Mouse (Mus musculus) adrenal gland (tissue): ENCODE data around the gene Egln2.

Experiments
- intact Hi-C: fragments of 180-260 bp; cut with DNase I; formaldehyde crosslinking; loops from one replicate; pipeline ENCODE4 v1.15.1; 2025
- long read RNA-seq, 2 experiments: library from polyadenylated mRNA; unstranded; transcript quantifications; one replicate each; pipeline ENCODE4 v2.0.0; 2020; ENCODE audit warnings: borderline replicate concordance in 1 of 2; ENCODE audit not compliant: insufficient replicate concordance in 1 of 2

Gene Egln2
- long read RNA-seq, experiment 1, transcript Egln2-201 (6 exons, 2,107 nt), result major isoform, 83 of 114 reads
- long read RNA-seq, experiment 1, transcript Egln2-202 (6 exons, 1,756 nt), result minor isoform, 9 of 114 reads
- long read RNA-seq, experiment 1, partial matches to known transcripts, result 16 of 114 reads
- long read RNA-seq, experiment 1, other reads (novel, unspliced or antisense), result 6 of 114 reads
- long read RNA-seq, experiment 2, transcript Egln2-201 (6 exons, 2,107 nt), result major isoform, 77 of 100 reads
- long read RNA-seq, experiment 2, transcript Egln2-202 (6 exons, 1,756 nt), result minor isoform, 8 of 100 reads
- long read RNA-seq, experiment 2, partial matches to known transcripts, result 11 of 100 reads
- long read RNA-seq, experiment 2, other reads (novel, unspliced or antisense), result 4 of 100 reads

DNA sequence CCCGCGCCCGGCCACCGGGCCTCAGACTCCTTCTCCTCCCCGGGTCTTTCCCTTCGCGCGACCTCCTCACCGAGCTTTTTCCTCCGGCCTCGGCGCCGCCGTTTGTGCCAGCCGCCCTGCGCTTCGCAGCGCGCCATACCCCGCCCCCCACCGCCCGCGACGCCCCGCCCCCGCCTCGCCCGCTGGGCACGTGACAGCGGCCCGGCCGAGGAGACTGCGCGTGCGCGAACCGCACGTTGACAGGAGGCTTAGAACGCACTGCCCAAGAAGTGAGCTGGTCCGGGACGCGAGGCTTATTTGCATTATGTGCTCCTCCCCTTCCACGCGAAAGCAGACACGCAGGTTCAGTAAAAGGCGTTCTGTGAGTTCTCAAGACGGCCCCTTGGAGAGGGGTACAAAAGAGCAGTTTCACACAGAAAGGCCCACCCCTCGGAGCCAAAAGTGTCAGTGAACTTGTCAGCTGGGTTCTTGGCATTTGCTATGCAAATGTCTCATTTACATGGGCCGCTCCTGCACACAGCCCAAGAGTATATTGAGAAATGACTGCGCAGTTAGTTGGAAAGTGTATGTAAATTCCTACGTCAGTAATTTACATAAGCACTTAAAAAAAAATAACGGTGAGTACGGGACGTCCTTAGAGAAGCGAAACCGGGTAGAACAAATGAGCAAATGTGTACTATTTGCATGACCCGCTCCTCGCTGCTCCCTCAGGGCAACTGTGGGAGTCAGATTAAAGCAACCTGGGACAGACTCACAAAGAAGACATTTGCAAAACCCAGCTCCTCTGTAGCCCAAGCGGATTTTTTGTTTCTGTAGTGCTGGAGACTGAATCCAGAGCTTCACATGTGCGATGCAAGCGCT, at the start of gene Egln2:
TSS of gene Egln2 (minus strand) at position 189 of the 861 bp plus-strand sequence.
- intact Hi-C loops, result loop anchor here (5.0 kb wide), 1 partner anchor 60 kb away; the partner anchor contains the start of gene Itpkc

DNA sequence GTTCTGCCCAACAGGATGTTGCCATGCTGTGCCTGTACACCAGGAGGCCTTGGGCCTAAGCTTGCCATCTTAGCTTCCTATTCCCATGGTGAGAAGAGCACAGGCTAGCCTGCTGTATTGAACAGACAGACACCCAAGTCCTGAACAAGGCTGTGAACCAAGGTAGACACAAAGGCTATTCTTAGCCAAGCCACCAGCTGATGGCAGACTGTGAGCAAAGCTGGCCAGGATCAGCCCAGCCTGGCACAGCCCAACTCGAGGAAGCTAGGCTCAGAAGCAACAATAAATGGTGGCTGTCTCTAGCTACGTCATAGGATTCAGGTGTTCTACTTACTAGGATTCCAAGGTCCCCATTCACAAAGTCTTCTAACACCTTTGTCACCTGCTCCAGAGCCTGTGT, 46.0 kb upstream of the Egln2 start:
- intact Hi-C loops, result no loop called here

DNA sequence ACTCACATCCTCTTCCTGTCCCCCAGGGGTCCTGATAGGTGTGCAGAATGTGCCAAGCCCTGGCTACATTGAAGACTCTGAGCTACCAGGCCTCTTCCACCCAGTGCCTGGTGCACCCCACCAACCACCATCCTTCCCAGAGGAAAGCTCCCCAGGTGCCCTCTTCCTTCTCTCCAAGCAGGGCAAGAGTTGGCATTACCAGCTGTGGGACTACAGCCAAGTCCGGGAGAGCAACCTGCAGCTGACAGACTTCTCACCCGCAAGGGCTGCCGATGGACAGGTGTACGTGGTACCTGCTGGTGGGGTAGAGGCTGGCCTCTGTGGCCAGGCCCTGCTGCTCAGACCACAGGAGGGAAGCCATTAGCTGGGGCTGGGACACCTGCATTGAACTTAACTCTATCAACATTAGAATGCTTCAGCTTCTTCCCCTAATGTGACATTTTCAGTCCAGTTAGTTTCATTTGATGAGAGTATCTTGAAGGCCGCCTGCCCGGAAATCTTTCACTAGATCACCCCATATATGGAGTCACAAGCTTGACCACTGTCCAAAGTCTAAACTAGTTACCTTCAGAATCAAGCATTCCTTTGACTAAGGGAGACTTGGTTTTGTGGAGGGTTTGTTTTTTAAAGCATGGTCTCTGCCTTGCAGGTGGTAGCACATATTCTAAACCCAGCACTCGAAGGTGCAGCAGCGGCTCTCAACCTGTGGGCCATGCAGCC, 37.3 kb upstream of the Egln2 start:
- intact Hi-C loops, result no loop called here

DNA sequence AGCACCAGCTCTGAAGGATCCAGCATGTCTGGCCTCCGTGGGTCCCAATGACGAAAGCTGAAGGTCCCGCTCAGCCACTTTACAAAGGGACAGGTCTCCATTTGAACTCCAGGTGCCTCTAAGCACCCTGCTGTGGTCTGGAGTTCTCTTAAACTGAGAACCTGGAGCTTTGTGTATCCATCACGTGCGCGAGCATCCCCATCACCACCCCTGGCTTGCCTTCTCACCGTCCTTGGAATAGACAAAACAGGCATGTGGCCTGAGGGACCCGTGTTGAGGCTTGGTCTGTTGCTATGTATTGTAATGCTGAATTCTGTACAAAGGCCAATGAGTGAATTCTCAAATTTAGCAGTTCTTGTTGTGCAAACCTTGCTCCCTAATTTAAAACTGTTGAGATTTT, 32.2 kb upstream of the Egln2 start:
- intact Hi-C loops, result no loop called here

DNA sequence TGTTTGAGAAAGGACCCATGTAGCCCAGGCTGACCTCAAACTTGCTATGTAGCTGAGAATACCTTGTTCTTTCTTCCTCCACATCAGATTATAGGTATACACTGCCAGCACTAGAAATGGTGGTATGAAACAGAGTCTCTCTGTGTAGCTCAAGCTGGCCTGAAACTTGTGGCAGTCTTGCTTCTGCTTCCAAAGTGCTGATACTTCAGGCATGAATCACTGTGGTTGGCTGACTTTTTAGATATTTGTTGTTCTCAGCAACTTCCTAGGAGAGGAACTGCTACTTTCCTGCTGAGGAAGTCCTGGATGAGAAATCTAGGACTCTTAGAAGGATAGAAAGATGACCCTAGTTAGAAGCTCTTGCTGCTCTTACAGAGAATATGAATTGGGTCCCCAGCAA, 31.8 kb upstream of the Egln2 start:
- intact Hi-C loops, result no loop called here

DNA sequence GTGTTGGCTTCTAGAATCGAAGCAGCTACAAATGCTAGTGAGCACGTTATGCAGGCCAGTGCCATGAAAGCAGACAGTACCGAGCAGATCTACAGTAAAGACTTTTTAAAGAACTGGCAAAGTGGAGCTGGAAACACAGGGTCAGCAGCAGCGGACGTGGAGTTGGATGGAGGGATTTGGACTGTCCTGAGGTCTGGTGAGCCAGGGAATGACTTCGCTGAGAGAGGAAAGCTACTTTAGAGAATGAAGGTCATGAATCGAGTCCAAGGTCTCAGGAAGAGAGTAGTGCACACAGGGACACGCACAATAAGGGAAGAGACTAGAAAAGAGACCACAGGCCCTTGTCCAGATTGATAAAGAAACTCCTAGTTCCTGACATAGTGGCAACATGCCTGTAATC, 31.0 kb upstream of the Egln2 start:
- intact Hi-C loops, result no loop called here

DNA sequence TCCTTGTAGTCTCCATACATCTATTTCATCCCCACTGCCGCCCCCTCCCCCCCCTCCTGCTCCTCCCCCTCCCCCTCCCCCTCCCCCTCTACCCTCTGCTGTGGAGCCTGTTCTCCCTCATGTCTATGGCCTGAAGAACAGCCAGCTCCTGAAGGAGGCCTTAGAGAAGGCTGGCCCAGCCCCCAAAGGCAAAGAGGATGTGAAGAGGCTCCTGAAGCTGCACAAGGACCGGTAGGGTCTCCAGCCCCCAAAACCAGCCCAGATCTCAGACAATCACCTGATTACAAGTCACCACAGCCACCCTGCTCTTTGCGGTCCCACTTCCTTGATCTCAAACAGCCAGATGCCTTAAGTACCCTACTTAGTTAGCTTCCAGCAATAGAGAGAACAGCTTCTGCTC, 30.5 kb upstream of the Egln2 start:
- intact Hi-C loops, result no loop called here

DNA sequence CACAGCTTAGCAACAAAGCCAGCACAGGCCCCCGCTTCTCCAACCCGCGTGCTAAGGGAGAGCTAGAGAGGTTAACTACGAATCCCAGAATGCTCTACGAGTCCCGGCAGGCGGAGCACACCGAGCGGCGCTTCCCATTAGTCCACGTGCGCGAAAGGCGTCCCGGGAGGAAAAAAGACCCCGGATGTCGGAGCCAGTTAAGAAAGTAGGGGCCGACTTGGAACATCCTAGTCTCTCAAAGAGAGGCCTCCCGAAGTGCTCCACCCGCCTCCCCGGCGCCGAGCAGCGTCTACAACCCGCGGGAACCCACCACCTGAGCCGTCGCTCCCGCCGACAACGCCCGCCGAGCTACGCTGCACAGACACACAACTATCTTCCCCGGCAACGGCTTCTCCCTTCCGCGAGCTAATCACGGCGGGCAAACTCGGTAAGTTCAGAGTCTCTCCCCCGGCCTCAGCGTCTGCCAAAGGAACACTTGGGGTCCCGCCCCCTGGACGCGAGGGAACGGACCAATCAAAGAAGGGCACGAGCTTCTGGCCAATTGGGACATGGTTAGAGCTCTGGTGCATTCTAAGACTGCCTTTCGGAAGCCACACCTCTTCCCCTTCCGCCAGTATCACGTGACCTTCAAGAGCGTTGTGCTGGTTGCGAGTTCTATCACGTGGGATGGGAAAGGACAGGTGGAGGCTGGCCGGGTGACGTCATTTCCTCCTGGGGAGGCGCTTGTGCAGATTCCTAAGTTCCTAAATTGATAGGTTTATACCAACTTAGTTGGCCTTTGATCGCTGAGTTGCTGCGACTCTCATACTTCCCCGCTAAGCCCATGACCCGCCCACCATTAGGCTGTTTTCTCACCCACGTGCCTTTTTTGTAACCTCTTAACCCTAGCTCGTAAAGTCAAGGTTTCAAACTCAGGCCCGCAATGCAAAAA, 29.3 kb upstream of the Egln2 start, which contains the start of the genes BC024978 and Snrpa:
TSS of gene BC024978 (plus strand) at position 101 of the 931 bp plus-strand sequence.
TSS of gene Snrpa (minus strand) at position 591 of the 931 bp plus-strand sequence.
- intact Hi-C loops, result loop anchor here (1.0 to 2.0 kb wide), 2 partner anchors 17 to 32 kb away; partner anchors contain the start of genes Itpkc and Rab4b

DNA sequence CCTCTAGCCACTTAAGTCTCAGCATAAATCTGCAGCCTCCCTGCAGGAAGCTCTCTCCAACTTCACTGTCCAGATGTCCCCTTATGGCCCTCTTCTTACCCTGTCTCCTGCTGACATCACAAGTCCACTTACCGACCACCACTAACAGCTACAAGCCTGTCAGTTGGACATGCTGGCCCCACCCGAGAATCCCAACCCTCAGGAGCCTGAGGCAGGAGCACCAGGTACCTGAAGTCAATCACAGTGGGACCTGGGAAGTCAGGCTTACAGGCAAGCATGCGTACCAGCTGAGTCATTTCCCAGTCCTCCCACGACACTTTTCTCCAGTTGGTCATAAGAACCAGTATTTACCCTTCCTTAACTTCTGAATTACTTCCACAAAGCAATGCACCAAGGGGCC, 27.1 kb upstream of the Egln2 start:
- intact Hi-C loops, result loop anchor here (2.0 kb wide), 1 partner anchor 15 kb away; the partner anchor contains the start of gene Rab4b

DNA sequence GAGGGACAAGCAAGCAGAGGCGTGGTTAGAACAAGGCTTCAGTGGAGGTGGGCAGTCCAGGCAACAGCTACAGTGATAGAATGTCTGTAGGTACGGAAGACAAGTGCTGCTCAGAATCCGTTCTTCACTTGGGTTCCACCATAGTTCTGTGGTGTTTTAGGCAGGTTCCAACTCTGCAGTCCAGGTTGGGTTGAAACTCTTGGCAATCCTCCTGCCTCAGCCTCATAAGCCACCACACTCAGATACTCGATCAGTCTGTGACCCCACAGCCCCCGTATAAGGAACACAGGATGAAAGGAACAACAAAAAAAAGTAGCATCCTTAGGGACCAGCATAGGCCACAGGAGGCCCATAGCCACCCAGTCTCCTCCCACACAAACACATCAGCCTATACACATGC, 25.8 kb upstream of the Egln2 start:
- intact Hi-C loops, result no loop called here

DNA sequence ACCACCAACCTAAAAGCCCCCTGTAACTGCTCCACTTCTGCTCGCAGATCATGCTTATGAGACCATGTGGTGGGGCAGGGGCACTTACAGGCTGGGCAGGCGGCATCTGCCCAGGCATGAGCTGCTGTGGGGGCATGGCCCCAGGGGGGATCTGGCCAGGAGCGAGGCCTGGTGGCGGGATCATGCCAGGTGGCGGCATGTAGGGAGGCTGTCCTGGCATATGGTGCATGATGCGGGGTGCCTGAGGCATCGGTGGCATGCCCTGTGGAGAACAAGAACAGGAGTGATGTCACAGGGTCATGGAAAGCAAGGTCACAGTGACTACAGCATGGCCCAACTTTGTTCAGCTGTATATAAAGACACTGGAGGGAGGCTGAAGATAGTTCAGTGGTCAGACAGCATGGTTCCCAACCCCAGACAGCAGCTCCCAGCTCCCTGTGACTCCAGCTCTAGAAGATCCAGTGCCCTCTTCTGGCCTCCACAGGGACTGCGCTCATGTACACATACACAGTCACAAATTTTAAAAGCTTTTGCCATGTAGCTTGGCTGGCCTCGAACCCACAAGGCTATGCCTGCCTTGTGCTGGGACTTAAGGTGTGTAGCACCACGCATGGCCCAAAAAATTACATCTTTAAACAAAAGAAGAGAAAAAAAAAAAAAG, 22.8 kb upstream of the Egln2 start:
- intact Hi-C loops, result no loop called here

DNA sequence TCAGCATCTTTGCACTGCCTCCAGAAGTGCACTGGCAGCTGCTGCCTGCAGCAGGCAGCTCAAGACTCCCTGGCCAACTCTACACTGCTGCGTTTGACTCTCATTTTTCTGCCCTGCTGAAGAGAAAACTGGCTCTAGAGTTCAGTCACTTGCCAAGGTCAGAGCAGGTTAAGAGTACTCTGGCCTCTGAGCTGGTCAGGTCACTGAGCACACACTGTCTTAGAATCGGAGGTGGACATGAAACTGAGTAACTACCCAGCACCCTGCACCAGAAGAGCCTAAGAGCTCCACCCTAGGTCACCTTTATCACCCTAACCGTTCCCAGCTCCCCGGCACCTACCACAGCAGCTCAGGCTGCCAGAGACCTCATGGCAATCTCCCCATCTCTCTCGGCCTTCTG, 19.4 kb upstream of the Egln2 start:
- intact Hi-C loops, result no loop called here

DNA sequence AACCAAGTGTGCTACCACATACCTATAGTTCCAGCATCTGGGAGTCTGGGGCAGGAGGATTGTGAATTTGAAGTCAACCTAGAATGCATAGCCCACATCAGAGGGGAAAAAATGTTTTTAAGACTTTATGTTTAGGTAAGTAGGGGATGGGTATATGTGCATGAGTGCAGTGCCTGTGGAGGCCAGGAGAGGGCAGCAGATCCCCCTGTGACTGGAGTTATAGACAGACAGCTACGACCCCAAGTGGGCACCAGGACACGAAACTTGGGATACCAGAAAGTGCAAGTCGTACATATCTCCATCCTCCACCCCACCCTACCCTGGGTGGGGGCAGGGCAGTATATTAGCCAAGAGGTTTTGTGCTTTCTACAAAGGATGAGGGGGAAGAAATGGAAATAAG, 18.4 kb upstream of the Egln2 start:
- intact Hi-C loops, result no loop called here

DNA sequence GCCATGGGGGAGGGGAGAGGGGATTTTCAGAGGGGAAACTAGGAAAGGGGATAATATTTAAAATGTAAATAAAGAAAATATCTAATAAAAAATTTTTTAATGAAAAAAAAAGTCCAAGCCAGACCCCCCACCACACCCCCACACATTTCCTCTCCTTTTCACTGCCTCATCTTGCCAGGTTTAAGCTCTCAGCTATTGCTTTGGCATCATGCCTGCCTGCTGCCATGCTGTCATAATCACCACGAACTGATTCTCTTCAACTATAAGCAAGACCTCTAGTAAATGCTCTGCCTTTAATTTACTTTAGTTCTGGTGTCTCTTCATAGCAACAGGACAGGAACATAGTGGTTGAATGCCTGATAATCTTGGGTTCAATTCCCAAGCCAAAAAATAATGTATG, 15.9 kb upstream of the Egln2 start:
- intact Hi-C loops, result no loop called here

DNA sequence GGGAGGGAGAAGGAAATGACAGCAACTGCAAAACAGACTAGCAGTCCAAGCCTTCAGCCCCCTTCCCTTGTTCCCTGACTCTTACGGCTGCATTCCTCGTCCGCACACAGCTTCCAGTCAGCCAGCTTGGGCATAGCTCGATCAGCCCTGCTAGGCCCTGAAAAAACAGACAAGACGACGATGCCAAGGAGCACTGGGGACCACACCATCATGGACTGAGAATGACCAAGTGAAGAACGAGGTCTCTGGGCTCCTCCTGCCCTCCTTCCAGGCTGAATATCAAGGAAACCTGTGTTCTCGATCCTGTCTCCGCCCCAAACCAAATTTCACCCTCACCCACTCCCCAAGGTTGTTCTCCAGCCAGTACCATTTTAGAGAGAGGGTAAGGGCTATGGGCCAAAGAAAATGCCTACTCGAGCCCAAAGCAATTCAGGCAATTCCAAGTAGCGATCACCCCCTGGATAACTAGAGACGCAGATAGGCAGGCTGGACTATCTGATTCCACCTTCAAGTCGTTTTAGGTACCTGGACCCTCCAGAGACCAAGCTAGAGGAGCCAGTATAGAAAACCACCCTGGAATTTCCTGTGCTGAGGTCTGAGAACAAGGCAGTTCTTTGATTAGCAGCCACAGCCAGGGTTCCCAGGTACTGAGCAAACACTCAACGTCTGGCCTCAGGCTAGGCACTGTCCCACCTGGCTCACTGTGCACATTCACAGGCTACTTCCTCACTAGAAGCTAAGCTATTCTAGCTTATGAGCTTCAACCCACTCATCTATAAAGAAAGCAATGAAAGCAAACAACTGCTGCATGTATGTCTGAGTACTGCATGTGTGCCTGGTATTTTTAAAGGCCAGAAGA, 14.5 kb upstream of the Egln2 start, which contains the start of the genes Gm21983 and Mia:
TSS of gene Gm21983 (minus strand) at position 250 of the 859 bp plus-strand sequence.
TSS of gene Mia (minus strand) at position 321 of the 859 bp plus-strand sequence.
- intact Hi-C loops, result no loop called here

DNA sequence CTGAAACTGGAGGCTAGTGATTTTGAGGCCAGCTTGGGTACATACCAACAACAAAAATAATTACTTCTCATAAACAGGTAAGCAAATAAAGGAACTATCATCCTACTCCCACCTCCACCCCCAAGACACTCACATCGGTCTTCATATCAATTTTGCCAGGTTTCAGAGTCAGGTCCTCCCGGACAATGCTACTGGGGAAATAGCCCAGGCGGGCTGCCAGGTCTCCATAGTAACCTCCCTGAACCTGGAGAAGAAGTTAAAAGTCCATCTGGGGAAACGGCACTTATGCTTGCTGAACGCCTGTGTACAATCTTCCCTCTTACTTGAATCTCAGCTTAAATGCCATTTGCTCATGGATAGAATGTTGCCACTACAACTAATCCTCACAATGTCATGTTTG, 13.4 kb upstream of the Egln2 start:
- intact Hi-C loops, result no loop called here

DNA sequence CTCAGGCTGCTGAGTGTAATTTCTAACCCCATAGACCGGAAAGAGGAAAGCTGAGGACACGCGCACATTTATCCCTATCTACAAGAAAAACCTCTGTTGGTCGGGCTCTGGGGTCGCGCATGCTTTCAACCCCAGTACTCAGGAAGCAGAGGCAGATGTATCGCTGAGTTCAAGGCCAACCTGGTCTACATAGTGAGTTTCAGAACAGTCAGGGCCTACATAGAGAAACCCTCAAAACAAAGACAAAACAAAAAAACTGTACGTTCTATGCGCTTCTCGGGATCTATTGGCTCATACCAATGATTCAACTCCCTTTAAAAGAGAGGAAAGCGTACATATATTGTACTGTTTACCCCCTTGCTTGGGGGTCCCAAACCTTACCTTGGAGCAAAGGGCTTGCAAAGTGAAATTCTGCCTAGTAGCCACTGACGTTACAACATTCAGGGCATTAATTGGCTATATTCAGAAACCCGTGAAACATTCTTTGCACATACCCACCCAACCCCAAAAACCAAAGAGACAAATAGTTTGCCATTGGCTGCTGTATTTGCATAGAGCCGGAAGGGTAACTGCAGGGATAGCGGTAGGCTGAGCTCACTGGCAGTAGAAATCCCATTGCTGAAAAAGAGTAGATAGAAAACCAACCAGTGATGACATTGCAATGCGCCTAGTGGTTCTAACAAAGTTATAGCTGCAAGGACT, 12.8 kb upstream of the Egln2 start:
- intact Hi-C loops, result loop anchor here (2.0 kb wide), 1 partner anchor 15 kb away; the partner anchor contains the start of gene BC024978
